Mouse (Mus musculus): ENCODE data around the gene Mettl1.

DNA sequence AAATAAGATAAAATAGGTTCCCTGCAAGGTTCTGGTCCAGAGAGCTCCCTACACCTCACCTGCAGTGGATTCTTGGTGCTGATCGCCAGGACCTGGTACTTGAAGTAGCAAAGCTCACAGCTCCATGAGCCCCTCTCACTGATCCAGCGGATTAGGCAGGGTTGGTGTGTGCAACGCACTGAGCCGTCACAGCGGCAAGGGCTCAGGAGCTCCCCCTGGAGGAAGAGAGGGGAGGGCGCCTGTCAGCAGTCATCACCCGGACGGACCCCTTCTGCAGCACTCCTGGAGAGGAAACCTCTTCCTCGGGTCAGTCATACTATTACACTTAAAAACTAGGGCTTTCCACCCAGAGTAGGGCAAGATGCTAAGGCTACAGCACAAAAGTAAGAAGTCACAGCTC lies 16.9 kb downstream of the Mettl1 start:
- peak; percentile 84 for TF ChIP-seq CTCF (IDR thresholded peaks at IDR 0.05; ENCODE audit: extremely low read depth, insufficient read depth, low read length)
- TF ChIP-seq POLR2A (IDR thresholded peaks at IDR 0.05; ENCODE audit: extremely low read depth, insufficient read depth, low read length), result no peak

Measured in cortical plate, adult 2 months (tissue).